Mouse (Mus musculus) neural tube, embryonic 12.5 days (tissue): ENCODE measurements around the gene Scml4. TPM values are rescaled to one million over a fixed set of nuclear protein-coding genes. Genes with fewer than 3 reads are reported as not detected.

Experiments used
- ATAC-seq: fragments of 200-750 bp; cut with Nextera tagmentation; 2 replicates; pipeline ENCODE4 v1.8.0; 2017; ENCODE audit warnings: low read depth, mild to moderate bottlenecking, moderate TSS enrichment, moderate library complexity; ENCODE audit not compliant: low FRiP score
- H3K27ac ChIP-seq: fragments of 300-500 bp; sonication (generic); 2 replicates; pipeline ENCODE4 v1.5.1; 2016
- H3K27me3 ChIP-seq: fragments of 300-500 bp; sonication (generic); replicated peaks from 2 replicates; pipeline ENCODE4 v1.6.1; 2016; ENCODE audit warnings: mild to moderate bottlenecking
- H3K36me3 ChIP-seq: fragments of 300-500 bp; sonication (generic); 2 replicates; pipeline ENCODE4 v1.6.1; 2016; ENCODE audit warnings: mild to moderate bottlenecking
- H3K4me1 ChIP-seq: fragments of 300-500 bp; sonication (generic); 2 replicates; pipeline ENCODE4 v1.6.1; 2016
- H3K4me2 ChIP-seq: fragments of 300-500 bp; sonication (generic); replicated peaks from 2 replicates; pipeline ENCODE4 v1.6.1; 2016; ENCODE audit warnings: mild to moderate bottlenecking
- H3K4me3 ChIP-seq: fragments of 300-500 bp; sonication (generic); 2 replicates; pipeline ENCODE4 v1.5.1; 2016
- H3K9ac ChIP-seq: fragments of 300-500 bp; sonication (generic); 2 replicates; pipeline ENCODE4 v1.6.1; 2016; ENCODE audit warnings: mild to moderate bottlenecking
- H3K9me3 ChIP-seq: fragments of 300-500 bp; sonication (generic); 2 replicates; pipeline ENCODE4 v1.6.1; 2016; ENCODE audit warnings: mild to moderate bottlenecking
- WGBS: fragments of 180-500 bp; shearing (Covaris S2); methylation state at CpG from one replicate; pipeline ENCODE4 v1.1.7; 2016; 5-methylcytosine and 5-hydroxymethylcytosine counted together
- polyA plus RNA-seq: library from polyadenylated mRNA; unstranded; fragments of >200 nt; fragmentation: Nextera tagmentation; extraction: Ambion mirVana; gene quantifications from 2 replicates; pipeline ENCODE4 v1.2.1, GENCODE M21; 2016

The Scml4 gene
- polyA plus RNA-seq, 1 experiment from 2014 or later, result 3.0 TPM

GRCm38 (mm10) chr10:42913196-42913595, 53.0 kb downstream of the Scml4 start:
- Histone ChIP-seq H3K27ac (no peak overlapping the region), H3K4me3 (no peak overlapping the region), H3K9ac (no peak overlapping the region), H3K9me3 (no peaks in the 10 kb centered on the region), H3K4me1 (0 out of 2 replicates have a peak, but pooled peaks cover 4% of the 10 kb centered on the region), H3K4me2 (no peak overlapping the region), H3K36me3 (no peaks in the 10 kb centered on the region), H3K27me3 (no peaks in the 10 kb centered on the region)
- ATAC-seq, result no peak
- 48% methylated on average over 4 of the region's 4 CpGs for WGBS

GRCm38 (mm10) chr10:42914146-42914545, 54.0 kb downstream of the Scml4 start:
- 53% methylated on average over 6 of the region's 6 CpGs for WGBS
- Histone ChIP-seq H3K4me1 (0 out of 2 replicates have a peak, but pooled peaks cover 4% of the 10 kb centered on the region), H3K36me3 (no peaks in the 10 kb centered on the region), H3K9ac (no peak overlapping the region), H3K9me3 (no peaks in the 10 kb centered on the region), H3K27me3 (no peaks in the 10 kb centered on the region), H3K4me3 (no peak overlapping the region), H3K27ac (no peak overlapping the region), H3K4me2 (no peak overlapping the region)
- ATAC-seq, result no peak

GRCm38 (mm10) chr10:42917355-42917754, 57.2 kb downstream of the Scml4 start:
- Histone ChIP-seq H3K9ac (no peak overlapping the region), H3K27me3 (no peaks in the 10 kb centered on the region), H3K4me2 (no peak overlapping the region), H3K4me1 (no peaks in the 10 kb centered on the region), H3K9me3 (no peaks in the 10 kb centered on the region), H3K36me3 (no peaks in the 10 kb centered on the region), H3K4me3 (no peak overlapping the region), H3K27ac (no peak overlapping the region)
- WGBS, result 87% methylated on average over 5 of the region's 5 CpGs
- no peak for ATAC-seq

- Histone ChIP-seq H3K9me3 (no peaks in the 10 kb centered on the region), H3K27ac (no peak overlapping the region), H3K27me3 (no peaks in the 10 kb centered on the region), H3K4me3 (no peak overlapping the region), H3K9ac (no peak overlapping the region), H3K4me2 (no peak overlapping the region), H3K36me3 (no peaks in the 10 kb centered on the region), H3K4me1 (no peaks in the 10 kb centered on the region)
- ATAC-seq, result no peak
- 94% methylated on average over 12 of the region's 12 CpGs for WGBS
These were observed 59.6 kb downstream of the Scml4 start for GRCm38 (mm10) chr10:42919786-42920185.

- H3K4me3 ChIP-seq, result no peak overlapping the region
- H3K36me3 ChIP-seq, result no peaks in the 10 kb centered on the region
- ATAC-seq, result no peak
- no peaks in the 10 kb centered on the region for H3K9me3 ChIP-seq
- no peak overlapping the region for H3K9ac ChIP-seq
- H3K27me3 ChIP-seq, result no peaks in the 10 kb centered on the region
- 79% methylated on average over 22 of the region's 22 CpGs for WGBS
- 0 out of 2 replicates have a peak overlapping the region, but pooled peaks have one; percentile 12 for H3K4me2 ChIP-seq
- no peak overlapping the region for H3K27ac ChIP-seq
- no peaks in the 10 kb centered on the region for H3K4me1 ChIP-seq
These were observed 65.1 kb downstream of the Scml4 start for GRCm38 (mm10) chr10:42925103-42925866.

- 89% methylated on average over 23 of the region's 23 CpGs for WGBS
- H3K36me3 ChIP-seq, result no peaks in the 10 kb centered on the region
- no peak overlapping the region for H3K4me2 ChIP-seq
- no peak overlapping the region for H3K9ac ChIP-seq
- H3K4me1 ChIP-seq, result no peaks in the 10 kb centered on the region; the same call in 1 of the 2 replicates
- H3K27me3 ChIP-seq, result peaks cover 3% of the 10 kb centered on the region; the same call in 1 of the 2 replicates
- H3K9me3 ChIP-seq, result no peaks in the 10 kb centered on the region
- no peak overlapping the region for H3K27ac ChIP-seq
- ATAC-seq, result no peak
- H3K4me3 ChIP-seq, result no peak overlapping the region
These were observed 70.0 kb downstream of the Scml4 start for GRCm38 (mm10) chr10:42930121-42930650.

GRCm38 (mm10) chr10:42932862-42933480, 72.8 kb downstream of the Scml4 start:
- ATAC-seq, result no peak
- Histone ChIP-seq H3K27ac (no peak overlapping the region), H3K27me3 (peaks cover 3% of the 10 kb centered on the region; the same call in 1 of the 2 replicates), H3K9ac (no peak overlapping the region), H3K4me1 (no peaks in the 10 kb centered on the region; the same call in 1 of the 2 replicates), H3K36me3 (no peaks in the 10 kb centered on the region), H3K4me2 (no peak overlapping the region), H3K9me3 (no peaks in the 10 kb centered on the region), H3K4me3 (no peak overlapping the region)
- 74% methylated on average over 14 of the region's 14 CpGs for WGBS

- peaks cover 3% of the 10 kb centered on the region; the same call in 1 of the 2 replicates for H3K27me3 ChIP-seq
- no peak overlapping the region for H3K4me2 ChIP-seq
- no peaks in the 10 kb centered on the region; the same call in 1 of the 2 replicates for H3K4me1 ChIP-seq
- ATAC-seq, result no peak
- no peaks in the 10 kb centered on the region for H3K36me3 ChIP-seq
- no peak overlapping the region for H3K9ac ChIP-seq
- 75% methylated on average over 8 of the region's 8 CpGs for WGBS
- no peak overlapping the region for H3K4me3 ChIP-seq
- no peak overlapping the region for H3K27ac ChIP-seq
- H3K9me3 ChIP-seq, result no peaks in the 10 kb centered on the region
These were observed 74.5 kb downstream of the Scml4 start for GRCm38 (mm10) chr10:42934672-42935071.

GRCm38 (mm10) chr10:42936205-42936604, 76.0 kb downstream of the Scml4 start:
- no peak overlapping the region for H3K9ac ChIP-seq

GRCm38 (mm10) chr10:42938361-42938760, 78.2 kb downstream of the Scml4 start:
- no peak overlapping the region for H3K9ac ChIP-seq
- ATAC-seq, result no peak

More at GRCm38 (mm10) chr10:42936205-42936604, 76.0 kb downstream of the Scml4 start:
- Histone ChIP-seq H3K36me3 (no peaks in the 10 kb centered on the region), H3K27me3 (peaks cover 3% of the 10 kb centered on the region; the same call in 1 of the 2 replicates), H3K4me1 (peaks cover 6% of the 10 kb centered on the region), H3K4me2 (no peak overlapping the region), H3K27ac (no peak overlapping the region), H3K9me3 (no peaks in the 10 kb centered on the region), H3K4me3 (no peak overlapping the region)
- ATAC-seq, result no peak

GRCm38 (mm10) chr10:42939691-42940090, 79.5 kb downstream of the Scml4 start:
- Histone ChIP-seq H3K27me3 (no peaks in the 10 kb centered on the region), H3K4me3 (no peak overlapping the region), H3K4me1 (peaks cover 13% of the 10 kb centered on the region), H3K27ac (no peak overlapping the region), H3K9me3 (no peaks in the 10 kb centered on the region), H3K9ac (no peak overlapping the region), H3K36me3 (no peaks in the 10 kb centered on the region), H3K4me2 (no peak overlapping the region)
- ATAC-seq, result no peak
- 83% methylated on average over 7 of the region's 7 CpGs for WGBS

More at GRCm38 (mm10) chr10:42938361-42938760, 78.2 kb downstream of the Scml4 start:
- H3K4me1 ChIP-seq, result peaks cover 13% of the 10 kb centered on the region
- 80% methylated on average over 4 of the region's 4 CpGs for WGBS
- H3K4me2 ChIP-seq, result no peak overlapping the region
- no peaks in the 10 kb centered on the region for H3K36me3 ChIP-seq
- no peaks in the 10 kb centered on the region for H3K9me3 ChIP-seq
- H3K4me3 ChIP-seq, result no peak overlapping the region
- no peaks in the 10 kb centered on the region for H3K27me3 ChIP-seq
- H3K27ac ChIP-seq, result no peak overlapping the region
